Mouse (Mus musculus) stomach, postnatal 0 days (tissue): ENCODE measurements at regions not wholly inside any gene's neighbourhood (a gene's known extent, or its start where the extent isn't known, plus 50 kb on each side); places are given as distances from the start of the nearest gene placed in this dataset.

Experiments used
- CTCF ChIP-seq: IDR thresholded peaks from 2 replicates; pipeline ENCODE4 v1.5.1; 2016; ENCODE audit warnings: antibody characterized with exemption, low read depth, mild to moderate bottlenecking, moderate library complexity
- EP300 ChIP-seq: optimal IDR thresholded peaks from 2 replicates; pipeline ENCODE3; 2016; ENCODE audit warnings: antibody characterized with exemption

GRCm38 (mm10) chr9:46598518-46598917, 278.7 kb upstream of the 4931429L15Rik start:
- TF ChIP-seq CTCF: no peak
- no peak for TF ChIP-seq EP300
